Mouse (Mus musculus): Measurements from ENCODE around the gene Dcaf5. TPM values are rescaled to one million over a fixed set of nuclear protein-coding genes. Genes with fewer than 3 reads are reported as not detected.

The Dcaf5 gene
- polyA plus RNA-seq, 1 experiment from 2014 or later, result 12.7 TPM

DNA sequence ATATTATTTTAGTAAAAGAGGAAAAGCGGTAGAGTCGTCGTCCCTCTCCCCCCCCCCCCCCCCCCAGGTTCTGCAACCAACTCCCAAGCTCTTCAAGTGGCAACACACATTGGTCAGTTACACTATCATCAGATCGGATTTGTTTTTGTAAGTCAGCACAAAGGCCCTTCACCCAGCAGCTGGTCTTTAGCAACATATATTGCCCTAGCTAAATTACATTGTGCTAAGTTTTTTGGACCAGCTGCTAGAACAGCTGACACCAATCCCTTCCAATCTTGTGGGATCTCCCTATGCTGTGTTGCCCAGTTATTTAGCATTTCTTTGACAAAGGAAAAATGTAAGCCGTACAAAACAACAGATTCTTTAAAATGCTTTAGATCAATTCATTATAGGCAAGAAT lies 21.6 kb upstream of the Dcaf5 start:
- Histone ChIP-seq H3K27ac (ENCODE audit: low read length) (no peak overlapping the region), H3K27me3 (ENCODE audit: insufficient read depth, low read length) (no peaks in the 10 kb centered on the region), H3K9ac (replicated peaks; ENCODE audit: low read length) (no peak overlapping the region), H3K4me3 (ENCODE audit: low read length) (no peak overlapping the region), H3K4me1 (ENCODE audit: insufficient read depth, low read length) (no peaks in the 10 kb centered on the region), H3K36me3 (ENCODE audit: insufficient read depth, low read length) (no peaks in the 10 kb centered on the region), H3K9me3 (ENCODE audit: low read length) (no peaks in the 10 kb centered on the region), H3K4me2 (replicated peaks; ENCODE audit: low read depth, low read length) (no peak overlapping the region)
- ATAC-seq (ENCODE audit: low FRiP score, low TSS enrichment), result no peak
- 60% methylated on average over 5 of the region's 5 CpGs for WGBS

DNA sequence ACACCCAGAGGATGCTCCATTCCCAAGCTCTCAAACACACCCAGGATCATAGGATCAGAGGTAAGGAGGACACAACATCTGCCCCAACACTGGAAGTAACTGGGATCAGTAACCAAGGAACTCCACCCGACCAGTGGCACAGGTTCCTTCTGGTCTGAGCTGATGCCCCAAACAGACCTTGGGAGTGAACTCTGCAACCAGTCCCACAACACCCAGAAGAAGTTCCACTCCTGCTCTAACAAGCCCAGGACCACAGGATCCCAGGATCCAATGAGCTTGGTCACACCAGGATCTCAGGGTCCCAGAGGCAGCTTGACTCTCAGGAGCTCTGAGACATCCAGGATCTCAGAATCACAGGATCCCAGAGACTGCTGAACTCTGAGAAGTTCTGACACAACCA lies 17.1 kb upstream of the Dcaf5 start:
- H3K9me3 ChIP-seq (ENCODE audit: low read length), result no peaks in the 10 kb centered on the region
- no peaks in the 10 kb centered on the region for H3K27me3 ChIP-seq (ENCODE audit: insufficient read depth, low read length)
- no peak overlapping the region for H3K4me3 ChIP-seq (ENCODE audit: low read length)
- ATAC-seq (ENCODE audit: low FRiP score, low TSS enrichment), result no peak
- no peak overlapping the region for H3K9ac ChIP-seq (replicated peaks; ENCODE audit: low read length)
- H3K27ac ChIP-seq (ENCODE audit: low read length), result no peak overlapping the region
- H3K4me1 ChIP-seq (ENCODE audit: insufficient read depth, low read length), result no peaks in the 10 kb centered on the region
- 90% methylated on average over 1 of the region's 1 CpGs for WGBS
- H3K4me2 ChIP-seq (replicated peaks; ENCODE audit: low read depth, low read length), result no peak overlapping the region
- H3K36me3 ChIP-seq (ENCODE audit: insufficient read depth, low read length), result no peaks in the 10 kb centered on the region

DNA sequence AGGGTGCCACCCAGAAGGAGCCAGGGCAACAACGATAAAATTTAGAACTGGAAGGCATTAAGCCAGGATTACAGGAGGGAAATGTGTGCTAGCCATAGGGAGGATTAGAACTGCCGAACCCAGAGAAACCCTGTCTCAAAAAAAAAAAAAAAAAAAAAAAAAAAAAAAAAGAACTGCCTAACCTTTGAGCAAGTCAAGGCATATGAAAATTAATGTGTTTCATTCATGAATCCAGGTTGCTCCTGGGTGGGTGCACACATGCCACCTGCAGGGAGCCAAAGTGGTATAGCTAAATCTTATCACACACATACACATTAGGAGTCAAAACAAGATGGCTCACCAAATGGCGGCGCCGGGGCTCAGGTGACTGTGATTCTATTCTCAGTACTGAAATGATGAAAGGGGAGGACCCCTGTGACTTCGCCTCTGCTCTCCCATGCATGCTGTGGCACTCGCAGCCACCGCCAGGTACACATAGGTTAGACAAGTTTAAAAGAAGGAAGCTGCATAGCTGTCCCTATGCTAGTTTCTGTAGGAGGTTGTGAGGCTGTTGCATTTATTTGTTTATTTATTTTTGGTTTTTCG lies 8.2 kb upstream of the Dcaf5 start:
- no peaks in the 10 kb centered on the region for H3K4me1 ChIP-seq (ENCODE audit: insufficient read depth, low read length)
- no peak for ATAC-seq (ENCODE audit: low FRiP score, low TSS enrichment)
- H3K36me3 ChIP-seq (ENCODE audit: insufficient read depth, low read length), result no peaks in the 10 kb centered on the region
- no peak overlapping the region for H3K27ac ChIP-seq (ENCODE audit: low read length)
- H3K9ac ChIP-seq (replicated peaks; ENCODE audit: low read length), result no peak overlapping the region
- H3K9me3 ChIP-seq (ENCODE audit: low read length), result no peaks in the 10 kb centered on the region
- H3K4me3 ChIP-seq (ENCODE audit: low read length), result no peak overlapping the region
- WGBS, result 79% methylated on average over 9 of the region's 9 CpGs
- no peak overlapping the region for H3K4me2 ChIP-seq (replicated peaks; ENCODE audit: low read depth, low read length)
- H3K27me3 ChIP-seq (ENCODE audit: insufficient read depth, low read length), result no peaks in the 10 kb centered on the region

DNA sequence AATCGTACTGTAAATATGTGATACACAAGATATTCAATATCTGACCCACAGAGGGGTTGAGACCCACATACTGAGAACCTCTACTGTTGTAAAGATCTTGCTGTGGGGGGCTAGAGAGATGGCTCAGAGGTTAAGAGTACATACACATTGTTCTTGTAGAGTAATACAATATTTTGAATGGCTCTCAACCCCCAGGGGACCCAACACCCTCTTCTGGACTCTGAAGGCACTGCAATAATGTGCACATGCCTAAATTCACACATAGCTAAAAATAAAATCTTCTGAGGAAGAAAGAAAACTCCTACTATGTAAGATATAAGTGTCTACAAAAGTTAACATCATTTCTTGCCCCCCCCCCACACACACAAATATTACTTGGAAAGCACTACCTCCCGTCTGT lies 4.6 kb upstream of the Dcaf5 start:
- no peaks in the 10 kb centered on the region for H3K36me3 ChIP-seq (ENCODE audit: insufficient read depth, low read length)
- H3K27me3 ChIP-seq (ENCODE audit: insufficient read depth, low read length), result no peaks in the 10 kb centered on the region
- H3K4me2 ChIP-seq (replicated peaks; ENCODE audit: low read depth, low read length), result no peak overlapping the region
- WGBS, result 84% methylated on average over 2 of the region's 2 CpGs
- H3K9ac ChIP-seq (replicated peaks; ENCODE audit: low read length), result no peak overlapping the region
- no peaks in the 10 kb centered on the region for H3K9me3 ChIP-seq (ENCODE audit: low read length)
- H3K27ac ChIP-seq (ENCODE audit: low read length), result no peak overlapping the region
- 0 out of 2 replicates have a peak, but pooled peaks cover 4% of the 10 kb centered on the region for H3K4me1 ChIP-seq (ENCODE audit: insufficient read depth, low read length)
- no peak for ATAC-seq (ENCODE audit: low FRiP score, low TSS enrichment)
- H3K4me3 ChIP-seq (ENCODE audit: low read length), result no peak overlapping the region

DNA sequence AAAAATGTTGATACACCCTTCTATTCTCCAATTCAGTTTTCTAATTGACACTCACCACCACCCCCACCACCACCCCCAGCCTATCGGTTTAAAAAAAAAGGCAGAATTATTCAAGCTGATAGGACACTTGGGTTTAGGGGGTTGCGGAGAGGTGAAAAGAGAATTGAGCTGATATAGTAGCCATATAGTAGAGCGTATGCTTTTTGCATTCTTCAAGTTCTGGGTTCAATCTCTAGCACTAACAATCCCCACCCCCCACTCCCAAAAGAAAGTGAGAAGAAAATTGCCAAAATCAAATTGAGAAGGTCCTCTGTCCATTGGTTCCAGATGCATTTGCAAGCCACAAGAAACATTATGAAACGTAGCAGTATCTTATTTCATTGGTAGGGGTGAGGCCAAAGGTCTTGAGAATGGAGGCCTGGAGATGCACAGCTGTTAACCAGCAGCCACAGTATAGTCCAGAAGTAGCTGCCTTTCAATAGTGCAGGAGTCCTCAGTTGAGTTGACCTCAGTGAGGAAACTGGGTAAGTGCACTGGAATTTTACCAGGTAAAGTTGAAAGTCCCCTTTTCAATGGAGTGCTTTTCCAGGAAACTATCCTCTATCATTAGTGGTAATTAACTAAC lies 762 bp upstream of the Dcaf5 start:
- H3K27me3 ChIP-seq (ENCODE audit: insufficient read depth, low read length), result no peaks in the 10 kb centered on the region
- H3K36me3 ChIP-seq (ENCODE audit: insufficient read depth, low read length), result no peaks in the 10 kb centered on the region
- H3K4me1 ChIP-seq (ENCODE audit: insufficient read depth, low read length), result peaks cover 19% of the 10 kb centered on the region
- 37% methylated on average over 4 of the region's 4 CpGs for WGBS
- H3K27ac ChIP-seq (ENCODE audit: low read length), result peak overlapping the region; percentile 98
- H3K9me3 ChIP-seq (ENCODE audit: low read length), result no peaks in the 10 kb centered on the region
- peak overlapping the region; percentile 93 for H3K4me3 ChIP-seq (ENCODE audit: low read length)
- H3K4me2 ChIP-seq (replicated peaks; ENCODE audit: low read depth, low read length), result peak overlapping the region; percentile 77
- peak overlapping the region; percentile 95 for H3K9ac ChIP-seq (replicated peaks; ENCODE audit: low read length)
- ATAC-seq (ENCODE audit: low FRiP score, low TSS enrichment), result no peak

DNA sequence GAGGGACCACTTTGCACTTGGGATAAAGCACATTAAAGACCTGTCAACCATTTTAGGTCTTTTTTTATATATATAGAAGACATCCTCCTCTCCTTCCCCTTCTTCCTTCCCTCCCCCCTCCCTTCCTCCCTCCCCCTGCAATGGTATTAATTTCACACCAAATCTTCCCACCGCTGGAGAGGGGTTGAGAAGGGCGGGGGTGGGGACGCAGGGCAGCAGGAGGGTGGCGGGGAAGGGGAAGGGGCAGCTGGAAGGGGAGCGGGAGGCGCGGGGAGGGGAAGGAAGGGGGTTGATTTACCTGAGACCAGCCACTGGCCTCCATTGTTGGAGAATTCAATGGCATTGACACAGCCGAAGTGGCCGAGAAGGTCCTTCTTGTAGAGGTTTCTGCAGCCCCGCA lies 514 bp downstream of the Dcaf5 start:
- peak overlapping the region; percentile 95 for H3K9ac ChIP-seq (replicated peaks; ENCODE audit: low read length)
- H3K4me2 ChIP-seq (replicated peaks; ENCODE audit: low read depth, low read length), result peak overlapping the region; percentile 77
- H3K9me3 ChIP-seq (ENCODE audit: low read length), result no peaks in the 10 kb centered on the region
- peak; percentile 28; the same call in 1 of the 2 replicates for ATAC-seq (ENCODE audit: low FRiP score, low TSS enrichment)
- no peaks in the 10 kb centered on the region for H3K36me3 ChIP-seq (ENCODE audit: insufficient read depth, low read length)
- peak overlapping the region; percentile 93 for H3K4me3 ChIP-seq (ENCODE audit: low read length)
- 3% methylated on average over 8 of the region's 10 CpGs for WGBS
- peak overlapping the region; percentile 98 for H3K27ac ChIP-seq (ENCODE audit: low read length)
- H3K4me1 ChIP-seq (ENCODE audit: insufficient read depth, low read length), result peaks cover 19% of the 10 kb centered on the region
- no peaks in the 10 kb centered on the region for H3K27me3 ChIP-seq (ENCODE audit: insufficient read depth, low read length)

DNA sequence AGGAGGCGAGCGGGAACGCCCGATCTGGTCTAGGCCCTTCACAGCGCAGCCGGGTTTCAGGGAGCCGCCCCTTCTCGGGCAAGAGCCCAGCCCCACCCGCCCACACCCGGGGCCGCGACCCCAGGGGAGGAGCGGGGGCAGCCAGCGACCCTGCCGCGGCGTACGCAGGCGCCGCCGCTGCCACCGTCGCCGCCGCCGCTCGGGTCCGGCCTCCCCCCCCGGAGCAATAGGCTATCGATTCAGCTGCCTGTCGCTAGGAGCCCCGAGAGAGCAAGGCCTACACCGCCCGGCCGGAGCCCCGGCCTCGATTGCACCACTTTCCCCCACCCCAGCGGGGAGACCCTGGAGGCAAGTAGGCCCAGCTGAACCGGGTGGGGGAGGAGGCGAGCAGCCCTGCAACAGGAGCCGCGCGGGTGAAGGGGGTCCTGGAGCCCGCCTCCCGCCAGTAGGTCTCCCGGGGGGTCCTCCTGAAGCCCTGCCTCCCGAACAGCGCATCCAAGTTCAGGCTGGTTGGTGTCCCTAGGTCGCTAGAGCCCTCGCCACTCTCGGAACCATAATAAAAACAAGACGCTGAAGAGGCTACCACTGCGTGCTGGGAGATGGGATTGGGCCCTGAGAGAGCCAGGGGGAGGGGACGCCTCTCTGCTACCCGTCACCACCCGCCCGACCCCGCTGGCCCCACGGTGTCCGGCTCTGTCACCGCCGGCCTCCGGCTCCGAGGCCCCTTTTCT lies 1.3 kb downstream of the Dcaf5 start:
- peak overlapping the region; percentile 95 for H3K9ac ChIP-seq (replicated peaks; ENCODE audit: low read length)
- peak overlapping the region; percentile 98 for H3K27ac ChIP-seq (ENCODE audit: low read length)
- WGBS, result under 1% methylated on average over 54 of the region's 64 CpGs
- no peaks in the 10 kb centered on the region for H3K9me3 ChIP-seq (ENCODE audit: low read length)
- no peaks in the 10 kb centered on the region for H3K36me3 ChIP-seq (ENCODE audit: insufficient read depth, low read length)
- ATAC-seq (ENCODE audit: low FRiP score, low TSS enrichment), result peak; percentile 84
- H3K27me3 ChIP-seq (ENCODE audit: insufficient read depth, low read length), result no peaks in the 10 kb centered on the region
- H3K4me3 ChIP-seq (ENCODE audit: low read length), result peak overlapping the region; percentile 93
- peak overlapping the region; percentile 77 for H3K4me2 ChIP-seq (replicated peaks; ENCODE audit: low read depth, low read length)
- peaks cover 19% of the 10 kb centered on the region for H3K4me1 ChIP-seq (ENCODE audit: insufficient read depth, low read length)

DNA sequence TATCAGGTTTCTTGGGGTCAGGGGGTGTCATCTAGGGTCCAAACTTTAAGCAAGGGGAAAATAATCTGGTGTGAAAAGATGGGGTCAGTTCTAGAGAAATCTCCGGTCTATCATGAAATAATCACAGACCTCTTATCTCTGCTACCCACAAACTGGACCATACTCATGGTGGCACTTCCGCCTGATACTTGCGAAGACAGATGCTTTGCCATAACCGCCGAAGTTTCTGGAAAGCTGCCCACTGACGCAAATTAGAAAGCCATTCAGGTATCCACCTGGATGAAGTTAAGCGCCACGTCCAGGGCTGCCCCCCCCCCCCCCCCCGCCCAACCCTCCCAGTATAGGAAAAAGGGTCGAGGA lies 1.8 kb downstream of the Dcaf5 start:
- peak overlapping the region; percentile 77 for H3K4me2 ChIP-seq (replicated peaks; ENCODE audit: low read depth, low read length)
- no peak for ATAC-seq (ENCODE audit: low FRiP score, low TSS enrichment)
- no peaks in the 10 kb centered on the region for H3K27me3 ChIP-seq (ENCODE audit: insufficient read depth, low read length)
- H3K4me3 ChIP-seq (ENCODE audit: low read length), result peak overlapping the region; percentile 93
- H3K9ac ChIP-seq (replicated peaks; ENCODE audit: low read length), result peak overlapping the region; percentile 95
- peak overlapping the region; percentile 98 for H3K27ac ChIP-seq (ENCODE audit: low read length)
- no peaks in the 10 kb centered on the region for H3K36me3 ChIP-seq (ENCODE audit: insufficient read depth, low read length)
- H3K9me3 ChIP-seq (ENCODE audit: low read length), result no peaks in the 10 kb centered on the region
- peaks cover 19% of the 10 kb centered on the region for H3K4me1 ChIP-seq (ENCODE audit: insufficient read depth, low read length)
- WGBS, result 4% methylated on average over 9 of the region's 10 CpGs

DNA sequence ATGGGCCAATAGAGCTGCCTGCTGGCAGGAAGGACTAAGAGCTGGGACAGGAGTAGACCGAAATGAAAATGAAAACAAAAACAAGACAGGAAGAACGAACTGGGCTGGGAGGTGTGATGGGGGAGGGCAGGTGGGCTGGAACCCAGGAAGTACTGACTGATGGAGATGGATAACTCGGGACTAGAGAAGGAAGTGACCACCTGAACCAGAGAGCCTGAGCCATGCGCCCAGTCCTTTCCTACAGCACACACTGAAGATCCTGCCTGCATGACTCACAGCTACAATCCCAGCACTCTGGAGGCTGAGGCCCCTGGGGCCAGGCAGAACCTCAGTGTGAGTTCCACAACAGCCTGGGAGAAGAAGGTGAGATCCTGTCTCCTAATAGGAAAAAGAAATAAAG lies 3.1 kb downstream of the Dcaf5 start:
- no peaks in the 10 kb centered on the region for H3K27me3 ChIP-seq (ENCODE audit: insufficient read depth, low read length)
- no peak for ATAC-seq (ENCODE audit: low FRiP score, low TSS enrichment)
- no peak overlapping the region for H3K4me2 ChIP-seq (replicated peaks; ENCODE audit: low read depth, low read length)
- H3K9ac ChIP-seq (replicated peaks; ENCODE audit: low read length), result no peak overlapping the region; the same call in 1 of the 2 replicates
- no peak overlapping the region for H3K4me3 ChIP-seq (ENCODE audit: low read length)
- H3K9me3 ChIP-seq (ENCODE audit: low read length), result no peaks in the 10 kb centered on the region
- H3K4me1 ChIP-seq (ENCODE audit: insufficient read depth, low read length), result peaks cover 19% of the 10 kb centered on the region
- no peak overlapping the region for H3K27ac ChIP-seq (ENCODE audit: low read length)
- peaks cover 7% of the 10 kb centered on the region; the same call in 1 of the 2 replicates for H3K36me3 ChIP-seq (ENCODE audit: insufficient read depth, low read length)
- 54% methylated on average over 4 of the region's 4 CpGs for WGBS

DNA sequence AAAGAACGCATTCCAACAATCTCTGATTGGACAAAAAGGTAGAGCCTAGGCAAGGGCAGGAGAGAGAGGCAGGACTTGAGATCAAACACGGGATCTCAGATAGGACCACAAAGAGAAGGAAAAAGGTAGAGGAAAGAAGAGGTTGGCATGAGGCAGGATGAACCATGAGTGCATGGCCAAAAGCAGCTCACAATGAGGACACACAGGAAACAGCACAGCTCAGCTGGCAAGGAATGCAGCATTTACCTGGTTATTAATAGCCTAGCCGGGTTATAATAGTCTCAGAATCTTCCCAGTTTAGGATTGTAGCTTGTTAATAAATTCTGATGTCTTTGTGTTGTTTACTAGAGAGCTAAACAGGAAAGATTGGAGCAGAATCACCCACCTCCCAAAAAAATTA lies 8.7 kb downstream of the Dcaf5 start:
- H3K27ac ChIP-seq (ENCODE audit: low read length), result no peak overlapping the region
- no peak overlapping the region for H3K9ac ChIP-seq (replicated peaks; ENCODE audit: low read length)
- no peaks in the 10 kb centered on the region for H3K9me3 ChIP-seq (ENCODE audit: low read length)
- H3K4me1 ChIP-seq (ENCODE audit: insufficient read depth, low read length), result peaks cover under 1% of the 10 kb centered on the region; the same call in 1 of the 2 replicates
- no peak overlapping the region for H3K4me2 ChIP-seq (replicated peaks; ENCODE audit: low read depth, low read length)
- no peaks in the 10 kb centered on the region for H3K27me3 ChIP-seq (ENCODE audit: insufficient read depth, low read length)
- peaks cover 21% of the 10 kb centered on the region for H3K36me3 ChIP-seq (ENCODE audit: insufficient read depth, low read length)
- H3K4me3 ChIP-seq (ENCODE audit: low read length), result no peak overlapping the region
- WGBS, result 85% methylated on average over 3 of the region's 3 CpGs
- no peak for ATAC-seq (ENCODE audit: low FRiP score, low TSS enrichment)

All from kidney, embryonic 16.5 days (tissue).